Mouse (Mus musculus): ENCODE results near the gene Fcf1. TPM values are rescaled to one million over a fixed set of nuclear protein-coding genes. Genes with fewer than 3 reads are reported as not detected.

The Fcf1 gene
- polyA plus RNA-seq, 1 experiment from 2014 or later = 78.5 TPM

DNA sequence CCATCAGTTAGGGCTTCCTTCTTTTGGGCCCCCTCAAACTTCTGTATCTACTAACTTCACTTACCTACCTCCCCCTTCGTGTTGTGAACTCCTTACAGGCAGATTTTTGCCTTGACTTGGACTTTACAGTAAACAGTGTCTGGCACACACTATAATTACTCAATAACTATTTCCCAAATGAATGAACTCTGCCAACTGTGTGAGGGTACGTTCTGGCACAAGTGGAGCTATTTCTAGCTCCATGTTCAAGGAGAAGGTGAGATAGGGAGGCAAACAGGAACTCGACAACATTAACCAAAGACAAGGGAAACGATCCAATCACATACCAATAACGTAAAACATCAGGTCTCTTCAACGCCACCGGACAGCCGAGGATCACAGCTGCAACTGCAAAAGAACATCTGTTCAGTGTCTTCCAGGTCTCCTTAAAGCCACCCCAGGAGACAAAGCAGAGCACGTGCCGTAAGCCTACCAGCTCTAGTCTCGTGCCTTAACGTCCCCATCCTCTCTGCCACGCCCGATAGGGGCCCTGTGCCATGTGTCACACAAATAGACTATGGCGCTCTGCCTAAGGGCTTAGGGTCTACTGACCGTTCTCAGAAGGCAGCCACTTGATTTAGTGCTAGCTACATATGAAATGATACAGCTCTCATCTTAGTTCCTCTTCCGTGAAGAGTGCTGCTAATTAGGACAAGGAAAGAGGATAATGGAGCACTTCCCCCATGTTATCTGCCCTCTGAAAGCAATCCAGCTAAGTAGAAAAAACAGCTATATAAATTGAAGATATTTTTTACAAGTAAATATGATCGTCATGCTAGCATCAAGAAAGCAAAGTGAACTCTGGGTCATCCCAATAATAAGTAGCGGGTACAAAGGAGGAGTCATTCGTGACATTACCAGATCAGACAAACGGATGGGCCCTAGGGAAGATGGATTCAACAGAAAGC lies 27.4 kb upstream of the Fcf1 start:
- no peak overlapping the region for H3K9ac ChIP-seq (replicated peaks; ENCODE audit: low read depth, low read length)
- 91% methylated on average over 21 of the region's 21 CpGs for WGBS
- no peak overlapping the region for H3K27ac ChIP-seq (ENCODE audit: low read depth, low read length)
- H3K27me3 ChIP-seq (ENCODE audit: control insufficient read depth, insufficient read depth, low read length) = no peaks in the 10 kb centered on the region
- no peak overlapping the region for H3K4me3 ChIP-seq (ENCODE audit: low read depth, low read length)
- no peak overlapping the region for H3K4me2 ChIP-seq (ENCODE audit: low read depth, low read length)
- H3K36me3 ChIP-seq (ENCODE audit: control insufficient read depth, insufficient read depth, low read length) = peaks cover 14% of the 10 kb centered on the region; the same call in 1 of the 2 replicates
- H3K4me1 ChIP-seq (ENCODE audit: control insufficient read depth, insufficient read depth, low read length) = no peaks in the 10 kb centered on the region
- no peaks in the 10 kb centered on the region for H3K9me3 ChIP-seq (ENCODE audit: control insufficient read depth, low read length)
- no peak for ATAC-seq (ENCODE audit: low read depth)

DNA sequence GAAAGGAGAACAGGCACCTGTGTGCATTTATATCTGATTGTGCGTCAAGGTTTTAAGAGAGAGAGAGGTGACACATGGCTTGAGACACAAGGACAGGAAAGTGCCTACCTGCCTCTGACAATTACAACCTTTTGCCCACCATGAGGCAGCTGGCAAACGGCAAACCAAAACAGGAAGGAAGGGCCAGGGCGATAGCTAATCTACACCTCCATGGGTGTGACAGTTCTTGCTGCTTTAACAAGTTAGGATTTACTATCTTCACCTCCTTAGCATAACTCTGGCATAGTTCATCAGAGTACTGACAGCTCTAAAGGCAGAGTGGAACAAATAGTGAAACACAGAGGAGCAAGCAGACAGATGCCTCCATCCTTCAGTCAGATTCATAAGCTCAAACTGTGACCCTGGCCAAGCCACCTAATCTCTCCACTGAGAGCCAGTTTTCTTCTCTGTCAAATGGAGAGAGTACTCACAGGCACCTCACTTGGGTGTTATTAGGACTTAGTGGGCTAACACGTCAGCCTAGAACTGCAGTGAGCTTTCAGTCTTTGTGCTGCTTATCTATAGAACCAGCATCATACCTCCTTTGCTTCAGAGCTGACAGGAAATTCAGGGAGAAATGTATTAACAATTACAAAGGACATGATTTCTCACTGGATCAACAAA lies 26.4 kb upstream of the Fcf1 start:
- Histone ChIP-seq H3K4me3 (ENCODE audit: low read depth, low read length) (no peak overlapping the region), H3K9ac (replicated peaks; ENCODE audit: low read depth, low read length) (no peak overlapping the region), H3K4me2 (ENCODE audit: low read depth, low read length) (no peak overlapping the region), H3K4me1 (ENCODE audit: control insufficient read depth, insufficient read depth, low read length) (no peaks in the 10 kb centered on the region), H3K27ac (ENCODE audit: low read depth, low read length) (no peak overlapping the region), H3K9me3 (ENCODE audit: control insufficient read depth, low read length) (no peaks in the 10 kb centered on the region), H3K36me3 (ENCODE audit: control insufficient read depth, insufficient read depth, low read length) (peaks cover 12% of the 10 kb centered on the region; the same call in 1 of the 2 replicates), H3K27me3 (ENCODE audit: control insufficient read depth, insufficient read depth, low read length) (no peaks in the 10 kb centered on the region)
- WGBS = 86% methylated on average over 4 of the region's 4 CpGs
- ATAC-seq (ENCODE audit: low read depth) = no peak

- Histone ChIP-seq H3K9ac (replicated peaks; ENCODE audit: low read depth, low read length) (no peak overlapping the region), H3K4me2 (ENCODE audit: low read depth, low read length) (no peak overlapping the region), H3K27ac (ENCODE audit: low read depth, low read length) (no peak overlapping the region), H3K36me3 (ENCODE audit: control insufficient read depth, insufficient read depth, low read length) (peaks cover 7% of the 10 kb centered on the region; the same call in 1 of the 2 replicates), H3K27me3 (ENCODE audit: control insufficient read depth, insufficient read depth, low read length) (no peaks in the 10 kb centered on the region), H3K4me3 (ENCODE audit: low read depth, low read length) (no peak overlapping the region), H3K9me3 (ENCODE audit: control insufficient read depth, low read length) (no peaks in the 10 kb centered on the region), H3K4me1 (ENCODE audit: control insufficient read depth, insufficient read depth, low read length) (no peaks in the 10 kb centered on the region)
- no peak for ATAC-seq (ENCODE audit: low read depth)
- WGBS = 94% methylated on average over 9 of the region's 9 CpGs
Measured at GRCm38 (mm10) chr12:84944813-84945553, 25.7 kb upstream of the Fcf1 start.

DNA sequence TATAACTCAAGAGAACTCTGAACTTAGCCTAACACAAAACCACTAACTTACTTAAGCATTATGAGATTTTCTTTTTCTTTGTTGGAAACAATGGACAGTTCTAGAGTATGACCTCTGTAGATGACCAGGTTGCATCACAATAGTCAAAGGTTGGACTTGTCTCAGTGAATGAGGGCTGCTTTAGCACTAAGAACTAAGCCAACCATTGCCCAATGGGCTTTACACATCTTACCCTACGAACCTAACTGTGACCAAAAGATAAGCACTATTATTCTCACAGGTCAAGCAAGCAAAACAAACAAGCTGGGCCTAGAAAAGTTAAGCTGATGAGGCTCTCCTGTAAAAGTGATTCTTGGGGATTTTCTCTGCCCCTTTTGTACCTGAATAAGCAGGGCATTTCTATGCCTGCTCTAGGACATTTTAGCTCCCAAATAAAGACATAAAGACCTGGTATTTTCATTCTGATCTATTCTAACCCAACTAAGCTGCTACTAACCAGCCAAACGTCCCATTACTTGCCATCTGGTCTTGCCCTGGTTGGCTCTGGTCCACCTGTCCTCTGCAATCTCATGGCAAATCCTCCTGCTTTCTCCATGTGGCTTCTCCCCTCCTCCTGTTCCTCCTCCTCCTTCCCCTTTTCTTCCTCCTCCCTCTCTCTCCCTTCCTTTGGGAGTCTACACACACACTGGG lies 22.7 kb upstream of the Fcf1 start:
- no peaks in the 10 kb centered on the region for H3K27me3 ChIP-seq (ENCODE audit: control insufficient read depth, insufficient read depth, low read length)
- H3K4me3 ChIP-seq (ENCODE audit: low read depth, low read length) = no peak overlapping the region
- no peaks in the 10 kb centered on the region for H3K4me1 ChIP-seq (ENCODE audit: control insufficient read depth, insufficient read depth, low read length)
- H3K9me3 ChIP-seq (ENCODE audit: control insufficient read depth, low read length) = no peaks in the 10 kb centered on the region
- H3K27ac ChIP-seq (ENCODE audit: low read depth, low read length) = no peak overlapping the region
- no peak overlapping the region for H3K9ac ChIP-seq (replicated peaks; ENCODE audit: low read depth, low read length)
- ATAC-seq (ENCODE audit: low read depth) = no peak
- peaks cover 4% of the 10 kb centered on the region; the same call in 1 of the 2 replicates for H3K36me3 ChIP-seq (ENCODE audit: control insufficient read depth, insufficient read depth, low read length)
- H3K4me2 ChIP-seq (ENCODE audit: low read depth, low read length) = no peak overlapping the region
- 88% methylated on average over 2 of the region's 2 CpGs for WGBS

DNA sequence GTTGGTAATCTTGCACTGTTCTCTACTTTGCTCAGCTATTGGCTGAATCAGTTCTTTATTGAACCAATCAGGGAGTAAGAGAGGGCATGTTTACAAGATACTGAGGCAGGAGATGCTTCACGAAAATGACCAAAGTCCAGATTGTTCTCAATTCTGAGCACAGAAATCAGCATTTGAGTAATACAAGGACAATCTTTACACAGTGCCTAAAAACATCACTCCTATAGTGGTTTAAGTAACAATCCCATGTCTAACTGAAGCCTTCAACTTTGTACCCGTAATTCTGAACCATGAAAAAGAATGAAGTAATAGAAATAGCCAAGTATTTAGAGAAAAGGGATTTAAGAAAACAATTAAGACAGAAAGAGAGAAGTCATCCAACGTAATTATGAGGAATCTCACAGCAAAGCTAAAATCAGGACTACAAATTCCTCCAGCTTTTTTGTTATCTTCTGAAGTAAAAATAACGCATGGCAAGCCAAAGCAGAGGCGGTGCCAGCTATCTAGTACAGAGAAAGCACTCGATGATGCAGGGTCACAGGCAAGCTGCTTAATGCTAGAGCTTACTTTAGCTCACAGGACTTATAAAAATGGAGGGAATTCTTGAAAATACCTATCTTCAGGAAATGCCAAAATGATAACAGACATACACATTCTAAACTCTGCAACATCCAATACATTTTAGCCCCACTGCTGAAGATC lies 22.0 kb upstream of the Fcf1 start:
- no peak for ATAC-seq (ENCODE audit: low read depth)
- Histone ChIP-seq H3K36me3 (ENCODE audit: control insufficient read depth, insufficient read depth, low read length) (no peaks in the 10 kb centered on the region), H3K4me1 (ENCODE audit: control insufficient read depth, insufficient read depth, low read length) (no peaks in the 10 kb centered on the region), H3K27ac (ENCODE audit: low read depth, low read length) (no peak overlapping the region), H3K4me3 (ENCODE audit: low read depth, low read length) (no peak overlapping the region), H3K4me2 (ENCODE audit: low read depth, low read length) (no peak overlapping the region), H3K27me3 (ENCODE audit: control insufficient read depth, insufficient read depth, low read length) (no peaks in the 10 kb centered on the region), H3K9ac (replicated peaks; ENCODE audit: low read depth, low read length) (no peak overlapping the region), H3K9me3 (ENCODE audit: control insufficient read depth, low read length) (no peaks in the 10 kb centered on the region)
- 95% methylated on average over 6 of the region's 6 CpGs for WGBS

- 89% methylated on average over 6 of the region's 6 CpGs for WGBS
- Histone ChIP-seq H3K27ac (ENCODE audit: low read depth, low read length) (no peak overlapping the region), H3K4me1 (ENCODE audit: control insufficient read depth, insufficient read depth, low read length) (no peaks in the 10 kb centered on the region), H3K4me3 (ENCODE audit: low read depth, low read length) (no peak overlapping the region), H3K9ac (replicated peaks; ENCODE audit: low read depth, low read length) (no peak overlapping the region), H3K4me2 (ENCODE audit: low read depth, low read length) (no peak overlapping the region), H3K36me3 (ENCODE audit: control insufficient read depth, insufficient read depth, low read length) (no peaks in the 10 kb centered on the region), H3K9me3 (ENCODE audit: control insufficient read depth, low read length) (no peaks in the 10 kb centered on the region), H3K27me3 (ENCODE audit: control insufficient read depth, insufficient read depth, low read length) (no peaks in the 10 kb centered on the region)
- ATAC-seq (ENCODE audit: low read depth) = no peak
Measured at GRCm38 (mm10) chr12:84950763-84951162, 19.9 kb upstream of the Fcf1 start.

DNA sequence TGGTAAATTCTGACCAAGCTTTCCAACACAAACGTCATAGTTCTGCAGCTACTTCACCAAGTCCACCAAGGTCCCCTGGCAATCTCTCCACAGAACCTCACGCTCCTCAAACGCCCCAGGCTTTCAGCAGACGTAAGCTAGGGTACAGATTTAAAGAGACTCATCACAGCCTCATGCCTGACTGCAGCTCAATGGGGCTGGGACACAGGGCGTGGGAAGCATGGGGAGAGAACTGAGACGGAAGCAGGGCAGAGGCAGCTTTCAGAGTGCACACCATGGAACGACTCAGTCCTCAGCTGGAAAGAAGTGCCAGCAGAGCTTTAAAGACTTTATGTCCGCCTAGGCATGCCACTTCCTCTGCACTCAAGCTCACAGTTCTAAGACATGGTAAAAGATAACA lies 19.2 kb upstream of the Fcf1 start:
- Histone ChIP-seq H3K36me3 (ENCODE audit: control insufficient read depth, insufficient read depth, low read length) (no peaks in the 10 kb centered on the region), H3K9me3 (ENCODE audit: control insufficient read depth, low read length) (no peaks in the 10 kb centered on the region), H3K4me2 (ENCODE audit: low read depth, low read length) (no peak overlapping the region), H3K27ac (ENCODE audit: low read depth, low read length) (no peak overlapping the region), H3K27me3 (ENCODE audit: control insufficient read depth, insufficient read depth, low read length) (no peaks in the 10 kb centered on the region), H3K4me1 (ENCODE audit: control insufficient read depth, insufficient read depth, low read length) (no peaks in the 10 kb centered on the region), H3K4me3 (ENCODE audit: low read depth, low read length) (no peak overlapping the region), H3K9ac (replicated peaks; ENCODE audit: low read depth, low read length) (no peak overlapping the region)
- ATAC-seq (ENCODE audit: low read depth) = no peak
- 61% methylated on average over 8 of the region's 8 CpGs for WGBS

- Histone ChIP-seq H3K9ac (replicated peaks; ENCODE audit: low read depth, low read length) (no peak overlapping the region), H3K27me3 (ENCODE audit: control insufficient read depth, insufficient read depth, low read length) (no peaks in the 10 kb centered on the region), H3K36me3 (ENCODE audit: control insufficient read depth, insufficient read depth, low read length) (no peaks in the 10 kb centered on the region), H3K27ac (ENCODE audit: low read depth, low read length) (no peak overlapping the region), H3K9me3 (ENCODE audit: control insufficient read depth, low read length) (no peaks in the 10 kb centered on the region), H3K4me1 (ENCODE audit: control insufficient read depth, insufficient read depth, low read length) (no peaks in the 10 kb centered on the region), H3K4me2 (ENCODE audit: low read depth, low read length) (no peak overlapping the region), H3K4me3 (ENCODE audit: low read depth, low read length) (no peak overlapping the region)
- WGBS = 85% methylated on average over 1 of the region's 1 CpGs
- no peak for ATAC-seq (ENCODE audit: low read depth)
Measured at GRCm38 (mm10) chr12:84952351-84952750, 18.3 kb upstream of the Fcf1 start.
